Mouse (Mus musculus) mammary gland, adult 2 months (tissue): ENCODE results near the gene Rpl27a. TPM values are rescaled to one million over a fixed set of nuclear protein-coding genes. Genes with fewer than 3 reads are reported as not detected.

Experiments used
- polyA plus RNA-seq: library from polyadenylated mRNA; depleted of rRNA; stranded (reverse); fragments of >200 nt; gene quantifications from 2 replicates; pipeline ENCODE4 v1.2.3, GENCODE M21; 2012; ENCODE audit warnings: low replicate concordance; rRNA removed

The Rpl27a gene
- 256 and 358 TPM in 2 replicates for polyA plus RNA-seq

DNA sequence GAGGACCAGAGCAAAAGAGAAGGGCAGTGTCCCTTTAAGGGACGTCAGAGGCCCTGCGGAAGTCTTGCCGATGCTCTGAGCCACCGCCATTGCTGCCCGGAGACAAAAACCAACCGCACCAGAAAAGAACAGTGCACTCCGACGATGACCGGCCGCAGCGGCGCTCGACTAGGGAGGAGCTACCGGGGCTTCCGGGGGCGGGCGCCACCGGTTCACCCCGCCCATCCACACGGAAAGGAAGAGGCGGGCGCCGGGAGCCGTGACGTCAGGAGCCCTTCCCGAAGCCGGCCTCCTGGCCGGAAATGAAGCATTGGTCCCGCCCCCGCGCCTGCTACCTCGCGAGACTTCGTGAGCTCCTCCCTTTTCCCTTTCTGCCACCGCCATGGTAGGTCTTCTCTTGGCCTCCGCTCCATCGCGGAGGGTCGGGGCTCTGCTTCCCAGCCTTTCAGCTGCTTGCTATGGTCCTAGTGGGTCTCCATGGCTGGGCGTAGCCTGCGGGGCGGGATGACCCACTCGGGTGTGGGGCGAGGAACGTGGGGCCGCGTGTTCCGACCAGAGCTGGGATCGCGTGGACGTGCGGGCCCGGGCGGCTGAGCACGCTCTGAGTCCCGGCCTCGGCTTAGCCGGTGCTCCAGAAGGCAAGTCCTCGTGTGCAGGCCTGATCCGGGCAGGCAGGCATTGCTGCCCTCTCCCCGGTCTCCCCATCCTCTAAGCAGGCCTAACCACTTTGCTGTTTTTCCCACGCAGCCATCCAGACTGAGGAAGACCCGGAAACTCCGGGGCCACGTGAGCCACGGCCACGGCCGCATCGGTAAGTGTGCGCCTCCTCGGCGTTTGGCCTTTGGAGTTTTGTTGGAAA lies at the start of gene Rpl27a:
Gene Rpl27a (plus strand): TSS at position 310 of the 859 bp plus-strand sequence.

DNA sequence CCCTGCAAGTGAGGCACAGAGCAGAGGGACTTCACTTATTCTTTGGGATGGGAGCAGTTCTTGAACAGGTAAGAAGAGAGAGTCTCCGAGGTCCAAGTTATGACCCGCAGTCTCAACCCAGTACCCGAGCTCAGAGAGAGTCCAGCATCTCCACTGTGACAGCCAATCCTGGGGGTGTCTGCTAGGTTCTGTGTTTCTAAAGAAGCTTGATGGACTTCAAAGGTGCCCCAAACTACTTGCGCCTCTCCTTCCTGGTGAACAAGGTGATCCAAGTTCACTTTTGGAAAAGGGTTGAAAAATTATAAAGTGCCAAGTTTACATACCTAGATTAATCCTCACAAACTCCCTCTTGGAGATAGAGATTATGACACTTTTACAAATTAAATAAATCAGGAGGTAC lies 10.9 kb upstream of the Rpl27a start, which contains the start of gene Trim66:
Gene Trim66 (minus strand): TSS at position 101 of the 400 bp plus-strand sequence.

Other genes starting within 250 kb of the Rpl27a start
- not detected in 2 replicates for gene Stk33, start 80.1 kb upstream of the Rpl27a start, polyA plus RNA-seq
- gene Trim66, start 11.0 kb upstream of the Rpl27a start, polyA plus RNA-seq, result 0.23 and 0.43 TPM in 2 replicates
- 25.5 and 32.2 TPM in 2 replicates for gene St5, start 184.5 kb downstream of the Rpl27a start, polyA plus RNA-seq
- gene Akip1, start 184.5 kb downstream of the Rpl27a start, polyA plus RNA-seq, result 8.9 and 12.2 TPM in 2 replicates
- gene BC051019, start 204.7 kb downstream of the Rpl27a start, polyA plus RNA-seq, result not detected in 2 replicates
- gene Ascl3, start 212.6 kb downstream of the Rpl27a start, polyA plus RNA-seq, result 0.26 and 0.36 TPM in 2 replicates
- gene Tmem9b, start 233.7 kb downstream of the Rpl27a start, polyA plus RNA-seq, result 34.3 and 53.1 TPM in 2 replicates